Mouse (Mus musculus): Measurements from ENCODE around the gene Srd5a2. TPM values are rescaled to one million over a fixed set of nuclear protein-coding genes. Genes with fewer than 3 reads are reported as not detected.

Gene Srd5a2
- polyA plus RNA-seq, 1 experiment = 2.8 TPM

DNA sequence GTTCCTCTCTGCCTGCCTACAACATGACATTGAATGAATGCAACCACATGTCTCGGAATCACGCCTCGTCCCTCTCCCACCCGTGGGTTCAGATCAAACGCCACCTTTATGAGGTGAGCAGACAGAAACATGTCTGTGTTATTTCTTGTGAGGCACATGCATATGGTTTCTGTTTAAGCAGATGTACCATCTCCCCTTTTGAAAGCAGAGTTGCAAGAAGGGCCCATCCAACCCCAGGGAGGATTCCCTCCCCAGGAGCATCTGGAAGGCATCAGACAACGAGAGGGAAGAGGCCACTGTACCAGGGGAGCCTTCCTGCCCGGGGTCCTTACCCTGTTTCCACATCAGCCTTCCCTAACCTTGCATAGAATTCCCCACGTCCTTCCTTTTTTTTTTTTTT is 40.7 kb downstream of the Srd5a2 start:
- no peak for TF ChIP-seq POLR2A (IDR thresholded peaks at IDR 0.05; ENCODE audit: low read depth, low read length)
- TF ChIP-seq CTCF (conservative IDR thresholded peaks at IDR 0.05; ENCODE audit: insufficient read depth, insufficient read length, low read depth, low read length) = no peak
- DNase-seq = no peak
- Histone ChIP-seq H3K4me1 (ENCODE audit: control insufficient read depth, insufficient read depth, low read length) (peaks cover 6% of the 10 kb centered on the region; the same call in 1 of the 2 replicates), H3K4me3 (ENCODE audit: insufficient read depth, low read depth, low read length) (no peak overlapping the region), H3K36me3 (ENCODE audit: control insufficient read depth, insufficient read depth, low read length) (no peaks in the 10 kb centered on the region), H3K27me3 (replicated peaks; ENCODE audit: control insufficient read depth, insufficient read depth, low read length) (no peaks in the 10 kb centered on the region), H3K27ac (ENCODE audit: insufficient read depth, low read depth, low read length) (no peak overlapping the region)
- WGBS = 76% methylated on average over 8 of the region's 8 CpGs

DNA sequence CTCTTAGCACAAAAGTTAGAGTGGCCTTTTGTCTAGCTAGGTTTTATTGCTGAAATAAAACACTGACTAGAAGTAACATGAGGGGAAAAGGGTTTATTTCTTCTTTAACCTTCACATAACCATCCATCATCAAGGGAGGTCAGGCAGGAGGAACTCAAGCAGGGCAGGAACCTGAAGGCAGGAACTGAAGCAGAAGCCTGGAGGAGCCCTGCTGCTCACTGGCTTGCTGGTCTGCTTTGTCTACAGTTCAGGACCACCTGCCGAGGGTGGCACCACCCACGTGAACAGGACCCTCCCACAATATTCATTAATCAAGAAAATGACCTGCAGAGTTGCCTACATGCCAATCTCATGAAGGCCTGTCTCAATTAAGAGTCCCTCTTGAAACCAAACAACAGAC is 45.3 kb downstream of the Srd5a2 start:
- H3K27me3 ChIP-seq (replicated peaks; ENCODE audit: control insufficient read depth, insufficient read depth, low read length) = no peaks in the 10 kb centered on the region
- H3K27ac ChIP-seq (ENCODE audit: insufficient read depth, low read depth, low read length) = no peak overlapping the region
- WGBS = 73% methylated on average over 2 of the region's 2 CpGs
- no peak overlapping the region for H3K4me3 ChIP-seq (ENCODE audit: insufficient read depth, low read depth, low read length)
- H3K4me1 ChIP-seq (ENCODE audit: control insufficient read depth, insufficient read depth, low read length) = no peaks in the 10 kb centered on the region
- H3K36me3 ChIP-seq (ENCODE audit: control insufficient read depth, insufficient read depth, low read length) = no peaks in the 10 kb centered on the region
- TF ChIP-seq CTCF (conservative IDR thresholded peaks at IDR 0.05; ENCODE audit: insufficient read depth, insufficient read length, low read depth, low read length) (no peak), POLR2A (IDR thresholded peaks at IDR 0.05; ENCODE audit: low read depth, low read length) (no peak)
- DNase-seq = no peak

DNA sequence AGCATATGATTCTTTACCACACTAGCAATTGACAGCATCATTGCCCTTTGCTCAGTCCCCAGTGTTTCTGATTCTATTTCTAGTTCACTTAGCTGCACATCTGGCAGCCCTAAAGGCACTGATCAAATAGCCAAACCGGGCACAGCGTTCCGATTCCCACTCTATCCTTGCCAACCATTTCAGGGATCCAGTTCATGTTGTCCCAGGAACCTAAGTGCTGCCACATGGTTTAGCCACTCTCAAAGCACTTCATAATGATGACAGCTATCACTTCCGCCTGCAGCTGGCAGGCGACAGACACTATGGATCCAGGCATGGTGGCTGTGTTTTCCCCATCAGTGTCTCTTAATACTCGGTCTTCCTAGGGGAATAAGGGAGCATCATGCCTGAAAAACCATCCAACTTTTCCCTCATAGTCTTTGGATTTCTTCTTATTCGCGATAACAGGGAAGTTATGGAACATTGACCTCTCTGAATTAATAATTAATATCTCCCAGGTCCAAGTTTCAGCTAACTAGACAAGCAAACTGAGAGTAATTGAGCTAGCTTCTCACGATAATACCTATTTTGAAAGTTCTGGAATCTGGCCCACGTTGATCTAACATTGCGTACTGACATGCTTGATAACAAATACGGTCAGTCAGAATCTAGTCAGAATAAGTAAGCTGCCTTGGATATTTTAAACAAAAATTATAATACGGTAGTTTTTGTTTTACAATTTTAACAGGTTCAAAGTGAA is 51.6 kb downstream of the Srd5a2 start:
- Histone ChIP-seq H3K27me3 (replicated peaks; ENCODE audit: control insufficient read depth, insufficient read depth, low read length) (no peaks in the 10 kb centered on the region; the same call in 1 of the 2 replicates), H3K4me3 (ENCODE audit: insufficient read depth, low read depth, low read length) (no peak overlapping the region), H3K4me1 (ENCODE audit: control insufficient read depth, insufficient read depth, low read length) (no peaks in the 10 kb centered on the region; the same call in 1 of the 2 replicates), H3K27ac (ENCODE audit: insufficient read depth, low read depth, low read length) (no peak overlapping the region), H3K36me3 (ENCODE audit: control insufficient read depth, insufficient read depth, low read length) (no peaks in the 10 kb centered on the region)
- peak; percentile 44 for DNase-seq
- TF ChIP-seq POLR2A (IDR thresholded peaks at IDR 0.05; ENCODE audit: low read depth, low read length) (no peak), CTCF (conservative IDR thresholded peaks at IDR 0.05; ENCODE audit: insufficient read depth, insufficient read length, low read depth, low read length) (no peak)
- 67% methylated on average over 13 of the region's 13 CpGs for WGBS

- H3K27ac ChIP-seq (ENCODE audit: insufficient read depth, low read depth, low read length) = no peak overlapping the region
- peaks cover under 1% of the 10 kb centered on the region; the same call in 1 of the 2 replicates for H3K4me1 ChIP-seq (ENCODE audit: control insufficient read depth, insufficient read depth, low read length)
- WGBS = 88% methylated on average over 4 of the region's 4 CpGs
- H3K36me3 ChIP-seq (ENCODE audit: control insufficient read depth, insufficient read depth, low read length) = no peaks in the 10 kb centered on the region
- DNase-seq = no peak
- TF ChIP-seq CTCF (conservative IDR thresholded peaks at IDR 0.05; ENCODE audit: insufficient read depth, insufficient read length, low read depth, low read length) (no peak), POLR2A (IDR thresholded peaks at IDR 0.05; ENCODE audit: low read depth, low read length) (no peak)
- no peak overlapping the region for H3K4me3 ChIP-seq (ENCODE audit: insufficient read depth, low read depth, low read length)
- H3K27me3 ChIP-seq (replicated peaks; ENCODE audit: control insufficient read depth, insufficient read depth, low read length) = no peaks in the 10 kb centered on the region; the same call in 1 of the 2 replicates
These were observed 56.5 kb downstream of the Srd5a2 start for GRCm38 (mm10) chr17:73991264-73991663.

GRCm38 (mm10) chr17:73986571-73986970 is 61.1 kb downstream of the Srd5a2 start:
- Histone ChIP-seq H3K36me3 (ENCODE audit: control insufficient read depth, insufficient read depth, low read length) (no peaks in the 10 kb centered on the region), H3K4me3 (ENCODE audit: insufficient read depth, low read depth, low read length) (no peak overlapping the region), H3K27ac (ENCODE audit: insufficient read depth, low read depth, low read length) (peak overlapping the region; percentile 58), H3K4me1 (ENCODE audit: control insufficient read depth, insufficient read depth, low read length) (peaks cover 10% of the 10 kb centered on the region; the same call in 1 of the 2 replicates), H3K27me3 (replicated peaks; ENCODE audit: control insufficient read depth, insufficient read depth, low read length) (no peaks in the 10 kb centered on the region)
- no peak for DNase-seq
- TF ChIP-seq POLR2A (IDR thresholded peaks at IDR 0.05; ENCODE audit: low read depth, low read length) (no peak), CTCF (conservative IDR thresholded peaks at IDR 0.05; ENCODE audit: insufficient read depth, insufficient read length, low read depth, low read length) (no peak)
- 70% methylated on average over 2 of the region's 2 CpGs for WGBS

- TF ChIP-seq CTCF (conservative IDR thresholded peaks at IDR 0.05; ENCODE audit: insufficient read depth, insufficient read length, low read depth, low read length) (no peak), POLR2A (IDR thresholded peaks at IDR 0.05; ENCODE audit: low read depth, low read length) (no peak)
- WGBS = 38% methylated on average over 4 of the region's 4 CpGs
- Histone ChIP-seq H3K27ac (ENCODE audit: insufficient read depth, low read depth, low read length) (peak overlapping the region; percentile 58), H3K27me3 (replicated peaks; ENCODE audit: control insufficient read depth, insufficient read depth, low read length) (no peaks in the 10 kb centered on the region), H3K36me3 (ENCODE audit: control insufficient read depth, insufficient read depth, low read length) (no peaks in the 10 kb centered on the region), H3K4me3 (ENCODE audit: insufficient read depth, low read depth, low read length) (no peak overlapping the region), H3K4me1 (ENCODE audit: control insufficient read depth, insufficient read depth, low read length) (peaks cover 10% of the 10 kb centered on the region; the same call in 1 of the 2 replicates)
- DNase-seq = peak; percentile 90
These were observed 61.8 kb downstream of the Srd5a2 start for GRCm38 (mm10) chr17:73985936-73986335.

- no peak overlapping the region for H3K4me3 ChIP-seq (ENCODE audit: insufficient read depth, low read depth, low read length)
- 40% methylated on average over 4 of the region's 4 CpGs for WGBS
- no peak overlapping the region; the same call in 1 of the 2 replicates for H3K27ac ChIP-seq (ENCODE audit: insufficient read depth, low read depth, low read length)
- H3K27me3 ChIP-seq (replicated peaks; ENCODE audit: control insufficient read depth, insufficient read depth, low read length) = no peaks in the 10 kb centered on the region
- H3K36me3 ChIP-seq (ENCODE audit: control insufficient read depth, insufficient read depth, low read length) = no peaks in the 10 kb centered on the region
- H3K4me1 ChIP-seq (ENCODE audit: control insufficient read depth, insufficient read depth, low read length) = peaks cover 10% of the 10 kb centered on the region; the same call in 1 of the 2 replicates
- no peak for DNase-seq
- TF ChIP-seq POLR2A (IDR thresholded peaks at IDR 0.05; ENCODE audit: low read depth, low read length) (no peak), CTCF (conservative IDR thresholded peaks at IDR 0.05; ENCODE audit: insufficient read depth, insufficient read length, low read depth, low read length) (no peak)
These were observed 63.2 kb downstream of the Srd5a2 start for GRCm38 (mm10) chr17:73984508-73984907.

Data from kidney, adult 2 months (tissue).